Mouse (Mus musculus): Measurements from ENCODE around the gene Krt26. TPM values are rescaled to one million over a fixed set of nuclear protein-coding genes. Genes with fewer than 3 reads are reported as not detected.

The Krt26 gene
- polyA plus RNA-seq, 1 experiment from 2014 or later = 0.08 TPM

DNA sequence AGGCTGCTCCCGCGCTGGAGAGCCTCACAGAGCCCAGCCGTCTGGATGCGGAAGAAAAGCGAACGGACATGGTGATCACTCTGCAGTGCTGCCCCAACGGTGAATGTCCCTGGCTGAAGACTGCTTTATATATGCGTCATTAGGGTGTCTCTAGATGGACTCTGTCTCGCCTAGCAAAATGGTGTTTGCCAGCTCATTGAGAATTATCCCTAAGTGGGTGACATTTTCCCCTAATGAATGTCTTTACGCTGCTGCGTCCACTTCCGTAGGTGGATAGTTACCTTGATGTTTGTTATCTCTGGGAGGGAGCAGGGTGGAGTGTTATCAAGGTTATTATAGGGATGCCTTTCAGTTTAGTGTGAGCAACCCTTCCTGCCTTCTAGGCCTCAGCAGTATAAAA, 13.2 kb upstream of the Krt26 start, which contains the start of gene Krt27:
Krt27 (minus strand) TSS at position 101 of the 400 bp plus-strand sequence.
- H3K9ac ChIP-seq (replicated peaks; ENCODE audit: low read depth, low read length) = no peak within 1 kb of the TSS
- no peaks in the 10 kb centered on the region for H3K27me3 ChIP-seq (replicated peaks; ENCODE audit: control insufficient read depth, insufficient read depth, low read length)
- H3K4me1 ChIP-seq (replicated peaks; ENCODE audit: control insufficient read depth, insufficient read depth, low read length) = no peaks in the 10 kb centered on the region
- H3K9me3 ChIP-seq (ENCODE audit: control insufficient read depth, low read length) = no peaks in the 10 kb centered on the region
- H3K27ac ChIP-seq (ENCODE audit: low read length) = no peak within 1 kb of the TSS
- no peaks in the 10 kb centered on the region for H3K36me3 ChIP-seq (ENCODE audit: control insufficient read depth, insufficient read depth)
- 82% methylated on average over 12 of the region's 12 CpGs for WGBS
- no peak within 1 kb of the TSS for H3K4me2 ChIP-seq (ENCODE audit: low read length)
- no peak for ATAC-seq
- no peak within 1 kb of the TSS for H3K4me3 ChIP-seq (replicated peaks; ENCODE audit: low read length)

DNA sequence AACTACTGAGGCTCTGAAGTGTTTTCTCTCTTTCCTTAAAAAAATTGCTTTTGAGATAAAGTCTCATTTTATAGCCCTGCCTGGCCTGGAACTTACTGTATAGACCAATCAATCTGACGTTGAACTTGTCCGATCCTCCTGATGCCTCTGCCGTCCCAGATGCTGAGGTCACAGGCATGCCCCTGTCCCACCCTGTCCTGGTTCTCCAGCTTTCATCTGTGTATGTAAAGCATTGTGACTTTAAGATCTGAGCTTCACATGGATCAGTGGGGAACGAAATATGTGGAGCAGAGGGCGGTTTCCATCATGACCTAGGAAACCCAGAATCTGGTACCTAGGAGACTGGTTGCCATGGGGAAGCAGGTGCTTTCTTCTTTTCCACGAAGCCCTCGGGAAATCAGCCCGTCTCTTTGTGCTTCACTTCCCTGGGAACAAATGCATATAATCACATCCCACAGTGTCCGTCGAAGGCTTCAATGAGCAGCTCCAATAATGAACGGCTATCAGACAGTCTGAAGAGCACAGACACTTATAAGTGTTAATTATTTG, 1.6 kb upstream of the Krt26 start:
- no peak for ATAC-seq
- Histone ChIP-seq H3K27me3 (replicated peaks; ENCODE audit: control insufficient read depth, insufficient read depth, low read length) (no peaks in the 10 kb centered on the region), H3K4me2 (ENCODE audit: low read length) (no peak overlapping the region), H3K9ac (replicated peaks; ENCODE audit: low read depth, low read length) (no peak overlapping the region), H3K36me3 (ENCODE audit: control insufficient read depth, insufficient read depth) (no peaks in the 10 kb centered on the region), H3K27ac (ENCODE audit: low read length) (no peak overlapping the region), H3K4me1 (replicated peaks; ENCODE audit: control insufficient read depth, insufficient read depth, low read length) (no peaks in the 10 kb centered on the region), H3K9me3 (ENCODE audit: control insufficient read depth, low read length) (no peaks in the 10 kb centered on the region), H3K4me3 (replicated peaks; ENCODE audit: low read length) (no peak overlapping the region)
- 34% methylated on average over 11 of the region's 11 CpGs for WGBS

DNA sequence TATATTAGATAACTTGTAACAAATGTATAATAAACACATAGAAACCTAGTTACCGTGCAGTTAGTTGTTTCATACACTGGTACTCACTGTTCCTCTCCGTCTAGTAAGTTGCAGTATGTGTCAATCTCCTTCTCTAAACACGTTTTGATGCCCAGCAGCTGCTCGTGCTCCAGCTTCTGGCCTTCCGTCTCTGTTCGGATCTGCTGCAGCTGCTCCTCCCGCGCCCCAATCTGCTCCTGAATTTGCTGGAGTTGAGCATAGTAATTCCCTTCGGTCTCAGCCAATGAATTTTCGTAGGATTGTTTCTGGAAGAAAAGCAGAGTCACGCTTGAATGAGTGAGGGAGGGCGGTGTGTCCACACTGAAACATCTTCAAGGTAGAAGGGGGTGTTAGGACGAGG, 4.3 kb downstream of the Krt26 start:
- ATAC-seq = no peak
- 57% methylated on average over 13 of the region's 13 CpGs for WGBS
- Histone ChIP-seq H3K4me2 (ENCODE audit: low read length) (no peak overlapping the region), H3K36me3 (ENCODE audit: control insufficient read depth, insufficient read depth) (no peaks in the 10 kb centered on the region), H3K4me1 (replicated peaks; ENCODE audit: control insufficient read depth, insufficient read depth, low read length) (0 out of 2 replicates have a peak, but pooled peaks cover 3% of the 10 kb centered on the region), H3K9ac (replicated peaks; ENCODE audit: low read depth, low read length) (no peak overlapping the region), H3K27ac (ENCODE audit: low read length) (no peak overlapping the region), H3K27me3 (replicated peaks; ENCODE audit: control insufficient read depth, insufficient read depth, low read length) (no peaks in the 10 kb centered on the region), H3K4me3 (replicated peaks; ENCODE audit: low read length) (no peak overlapping the region), H3K9me3 (ENCODE audit: control insufficient read depth, low read length) (no peaks in the 10 kb centered on the region)

DNA sequence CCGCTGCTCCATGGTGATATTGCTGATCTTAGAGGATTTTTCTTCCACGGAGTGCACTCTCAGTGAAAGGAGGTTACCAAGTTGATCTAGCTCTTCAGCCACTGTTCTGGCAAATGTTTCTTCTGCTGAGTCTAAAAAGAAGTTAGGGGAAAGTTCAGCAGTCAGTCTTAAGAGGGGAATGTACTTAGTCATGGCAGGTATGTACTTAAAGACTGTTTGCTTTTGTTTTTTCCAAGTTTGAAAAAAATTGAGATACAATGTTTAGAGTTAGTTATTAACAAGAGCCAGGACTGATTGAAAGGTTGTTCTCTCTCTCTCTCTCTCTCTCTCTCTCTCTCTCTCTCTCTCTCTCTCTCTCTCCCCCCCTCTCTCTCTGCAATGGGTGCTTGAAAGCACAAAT, 8.1 kb downstream of the Krt26 start:
- ATAC-seq = no peak
- H3K36me3 ChIP-seq (ENCODE audit: control insufficient read depth, insufficient read depth) = no peaks in the 10 kb centered on the region
- no peak overlapping the region for H3K27ac ChIP-seq (ENCODE audit: low read length)
- 0 out of 2 replicates have a peak, but pooled peaks cover 3% of the 10 kb centered on the region for H3K4me1 ChIP-seq (replicated peaks; ENCODE audit: control insufficient read depth, insufficient read depth, low read length)
- WGBS = 71% methylated on average over 2 of the region's 2 CpGs
- H3K4me3 ChIP-seq (replicated peaks; ENCODE audit: low read length) = no peak overlapping the region
- H3K4me2 ChIP-seq (ENCODE audit: low read length) = no peak overlapping the region
- H3K9ac ChIP-seq (replicated peaks; ENCODE audit: low read depth, low read length) = no peak overlapping the region
- H3K9me3 ChIP-seq (ENCODE audit: control insufficient read depth, low read length) = no peaks in the 10 kb centered on the region
- no peaks in the 10 kb centered on the region for H3K27me3 ChIP-seq (replicated peaks; ENCODE audit: control insufficient read depth, insufficient read depth, low read length)

DNA sequence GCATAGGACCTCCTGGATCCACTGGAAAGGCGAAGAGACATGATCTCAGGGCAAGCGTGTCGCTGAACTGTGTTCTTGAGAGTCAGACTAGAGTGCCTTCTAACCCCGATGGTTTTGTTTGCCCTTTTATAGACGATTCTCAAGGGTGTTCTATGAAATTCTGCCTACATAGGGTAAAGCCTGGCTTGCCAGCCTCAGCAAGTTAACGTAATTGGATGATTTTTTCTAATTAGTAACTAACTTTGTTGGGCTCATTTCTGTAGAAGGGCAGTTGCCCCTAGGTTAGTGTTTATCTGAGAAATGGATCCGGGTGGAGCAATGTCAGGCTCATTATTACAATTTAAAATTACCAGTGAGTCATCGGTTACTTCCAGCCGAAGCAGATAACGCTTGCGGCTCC, 14.9 kb downstream of the Krt26 start, which contains the start of gene Krt25:
Krt25 (minus strand) TSS at position 101 of the 400 bp plus-strand sequence.
- H3K36me3 ChIP-seq (ENCODE audit: control insufficient read depth, insufficient read depth) = no peaks in the 10 kb centered on the region
- 92% methylated on average over 11 of the region's 11 CpGs for WGBS
- no peaks in the 10 kb centered on the region for H3K4me1 ChIP-seq (replicated peaks; ENCODE audit: control insufficient read depth, insufficient read depth, low read length)
- H3K4me2 ChIP-seq (ENCODE audit: low read length) = no peak within 1 kb of the TSS
- no peak within 1 kb of the TSS for H3K4me3 ChIP-seq (replicated peaks; ENCODE audit: low read length)
- H3K9me3 ChIP-seq (ENCODE audit: control insufficient read depth, low read length) = no peaks in the 10 kb centered on the region
- H3K9ac ChIP-seq (replicated peaks; ENCODE audit: low read depth, low read length) = no peak within 1 kb of the TSS
- H3K27ac ChIP-seq (ENCODE audit: low read length) = no peak within 1 kb of the TSS
- no peaks in the 10 kb centered on the region for H3K27me3 ChIP-seq (replicated peaks; ENCODE audit: control insufficient read depth, insufficient read depth, low read length)
- no peak for ATAC-seq

DNA sequence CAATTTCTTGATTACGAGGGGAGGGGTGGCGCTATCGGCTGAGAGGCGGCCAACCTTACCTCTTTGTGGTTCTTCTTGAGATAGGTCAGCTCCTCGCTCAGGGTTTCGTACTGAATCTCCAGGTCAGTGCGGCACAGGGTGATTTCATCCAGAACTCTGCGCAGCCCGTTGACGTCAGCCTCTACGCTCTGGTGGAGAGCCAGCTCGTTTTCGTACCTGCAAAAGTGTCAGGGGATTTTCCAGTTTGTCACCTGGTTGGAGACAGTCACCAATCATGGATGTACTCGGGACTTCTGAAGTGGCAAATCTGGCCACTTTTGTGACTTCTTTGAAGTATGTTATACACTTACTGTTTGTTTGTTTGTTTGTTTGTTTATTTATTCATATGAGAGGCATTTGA, 16.7 kb downstream of the Krt26 start:
- Histone ChIP-seq H3K4me3 (replicated peaks; ENCODE audit: low read length) (no peak overlapping the region), H3K4me1 (replicated peaks; ENCODE audit: control insufficient read depth, insufficient read depth, low read length) (no peaks in the 10 kb centered on the region), H3K27me3 (replicated peaks; ENCODE audit: control insufficient read depth, insufficient read depth, low read length) (no peaks in the 10 kb centered on the region), H3K27ac (ENCODE audit: low read length) (no peak overlapping the region), H3K9ac (replicated peaks; ENCODE audit: low read depth, low read length) (no peak overlapping the region), H3K36me3 (ENCODE audit: control insufficient read depth, insufficient read depth) (no peaks in the 10 kb centered on the region), H3K4me2 (ENCODE audit: low read length) (no peak overlapping the region), H3K9me3 (ENCODE audit: control insufficient read depth, low read length) (no peaks in the 10 kb centered on the region)
- WGBS = 90% methylated on average over 14 of the region's 14 CpGs
- ATAC-seq = no peak

DNA sequence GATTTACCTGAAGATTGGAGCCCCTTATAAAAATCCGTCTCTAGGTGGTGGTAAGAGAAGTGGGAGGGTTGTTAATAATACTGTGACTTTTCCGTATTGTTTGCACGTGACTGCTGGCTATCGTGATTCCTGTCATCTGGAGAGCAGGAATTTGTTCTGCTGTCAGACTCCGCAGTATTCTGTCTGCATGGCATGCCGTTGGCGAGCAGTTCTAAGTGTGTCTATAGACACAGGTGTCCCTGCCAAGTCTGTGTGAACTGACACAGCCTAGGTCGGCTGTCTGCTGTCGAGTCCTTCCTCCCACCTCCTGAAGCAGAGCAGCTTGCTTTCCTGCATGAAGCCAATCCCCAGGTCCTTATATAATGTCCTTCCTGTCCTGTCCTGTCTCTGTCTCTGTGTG, 18.6 kb downstream of the Krt26 start:
- Histone ChIP-seq H3K4me1 (replicated peaks; ENCODE audit: control insufficient read depth, insufficient read depth, low read length) (no peaks in the 10 kb centered on the region), H3K9me3 (ENCODE audit: control insufficient read depth, low read length) (no peaks in the 10 kb centered on the region), H3K4me3 (replicated peaks; ENCODE audit: low read length) (no peak overlapping the region), H3K27me3 (replicated peaks; ENCODE audit: control insufficient read depth, insufficient read depth, low read length) (no peaks in the 10 kb centered on the region), H3K9ac (replicated peaks; ENCODE audit: low read depth, low read length) (no peak overlapping the region), H3K4me2 (ENCODE audit: low read length) (no peak overlapping the region), H3K27ac (ENCODE audit: low read length) (no peak overlapping the region), H3K36me3 (ENCODE audit: control insufficient read depth, insufficient read depth) (no peaks in the 10 kb centered on the region)
- WGBS = 68% methylated on average over 9 of the region's 9 CpGs
- ATAC-seq = no peak

DNA sequence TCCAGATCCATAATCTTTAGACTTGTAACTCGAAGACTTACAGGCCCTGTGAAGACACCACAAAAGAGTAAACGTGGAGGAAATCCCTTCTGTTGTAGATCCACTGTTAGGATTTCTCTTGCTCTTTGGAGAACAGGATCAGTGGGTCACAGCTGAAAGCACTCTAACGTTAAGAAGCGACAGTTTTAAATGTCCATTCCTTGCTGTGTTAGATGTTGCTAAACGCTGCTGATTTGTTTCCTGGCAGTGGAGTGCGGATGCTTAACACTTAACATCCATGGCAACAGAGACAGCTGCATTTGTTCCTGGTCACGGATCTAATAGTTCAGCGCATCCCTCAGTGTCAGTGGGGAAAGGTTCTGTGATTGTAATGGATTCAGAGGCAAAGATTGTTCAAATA, 21.2 kb downstream of the Krt26 start:
- Histone ChIP-seq H3K4me3 (replicated peaks; ENCODE audit: low read length) (no peak overlapping the region), H3K36me3 (ENCODE audit: control insufficient read depth, insufficient read depth) (no peaks in the 10 kb centered on the region), H3K27me3 (replicated peaks; ENCODE audit: control insufficient read depth, insufficient read depth, low read length) (no peaks in the 10 kb centered on the region), H3K27ac (ENCODE audit: low read length) (no peak overlapping the region), H3K4me2 (ENCODE audit: low read length) (no peak overlapping the region), H3K9ac (replicated peaks; ENCODE audit: low read depth, low read length) (no peak overlapping the region), H3K4me1 (replicated peaks; ENCODE audit: control insufficient read depth, insufficient read depth, low read length) (no peaks in the 10 kb centered on the region), H3K9me3 (ENCODE audit: control insufficient read depth, low read length) (no peaks in the 10 kb centered on the region)
- WGBS = 72% methylated on average over 8 of the region's 8 CpGs
- no peak for ATAC-seq

DNA sequence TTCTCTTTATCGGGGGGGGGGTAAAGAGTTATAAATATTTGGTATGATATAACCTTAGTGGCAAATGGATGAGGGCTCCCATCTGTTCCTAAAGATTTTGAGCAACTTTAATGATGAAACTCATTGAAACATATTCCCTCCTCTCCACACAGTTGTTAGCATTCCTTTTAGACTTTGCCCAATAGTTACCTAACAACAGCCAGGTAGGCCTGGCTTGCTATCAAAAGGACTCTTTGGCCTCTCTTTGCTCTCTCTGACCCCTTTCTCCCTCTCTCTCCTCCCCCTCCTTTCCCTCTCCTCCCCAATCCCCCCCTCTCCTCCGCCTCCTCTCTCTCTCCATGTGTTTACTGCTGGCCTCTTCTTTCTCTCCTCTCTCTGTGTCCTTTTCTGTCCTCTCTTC, 23.2 kb downstream of the Krt26 start:
- no peak for ATAC-seq
- H3K4me3 ChIP-seq (replicated peaks; ENCODE audit: low read length) = no peak overlapping the region
- H3K4me1 ChIP-seq (replicated peaks; ENCODE audit: control insufficient read depth, insufficient read depth, low read length) = no peaks in the 10 kb centered on the region
- no peak overlapping the region for H3K4me2 ChIP-seq (ENCODE audit: low read length)
- H3K27me3 ChIP-seq (replicated peaks; ENCODE audit: control insufficient read depth, insufficient read depth, low read length) = no peaks in the 10 kb centered on the region
- no peak overlapping the region for H3K27ac ChIP-seq (ENCODE audit: low read length)
- H3K9me3 ChIP-seq (ENCODE audit: control insufficient read depth, low read length) = no peaks in the 10 kb centered on the region
- H3K36me3 ChIP-seq (ENCODE audit: control insufficient read depth, insufficient read depth) = no peaks in the 10 kb centered on the region
- no peak overlapping the region for H3K9ac ChIP-seq (replicated peaks; ENCODE audit: low read depth, low read length)
- WGBS = 91% methylated on average over 2 of the region's 2 CpGs

DNA sequence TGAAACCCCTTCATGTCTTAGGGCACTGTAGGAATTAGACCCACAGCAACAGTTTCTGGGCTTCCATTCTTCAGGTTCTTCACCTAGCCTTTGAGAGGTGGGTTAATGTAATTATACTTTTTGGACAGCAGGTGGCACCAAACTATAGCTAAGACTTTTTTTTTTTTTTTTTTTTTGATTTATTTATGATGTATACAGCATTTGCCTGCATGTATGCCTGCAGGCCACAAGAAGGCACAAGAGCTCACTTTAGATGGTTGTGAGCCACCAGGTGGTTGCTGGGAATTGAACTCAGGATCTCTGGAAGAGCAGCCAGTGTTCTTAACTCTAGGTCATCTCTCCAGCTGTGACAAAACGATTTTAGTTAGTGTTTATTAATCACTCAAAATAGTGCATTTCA, 26.9 kb downstream of the Krt26 start:
- Histone ChIP-seq H3K27ac (ENCODE audit: low read length) (no peak overlapping the region), H3K9ac (replicated peaks; ENCODE audit: low read depth, low read length) (no peak overlapping the region), H3K4me1 (replicated peaks; ENCODE audit: control insufficient read depth, insufficient read depth, low read length) (no peaks in the 10 kb centered on the region), H3K36me3 (ENCODE audit: control insufficient read depth, insufficient read depth) (no peaks in the 10 kb centered on the region), H3K27me3 (replicated peaks; ENCODE audit: control insufficient read depth, insufficient read depth, low read length) (no peaks in the 10 kb centered on the region), H3K9me3 (ENCODE audit: control insufficient read depth, low read length) (no peaks in the 10 kb centered on the region), H3K4me2 (ENCODE audit: low read length) (no peak overlapping the region), H3K4me3 (replicated peaks; ENCODE audit: low read length) (no peak overlapping the region)
- no peak for ATAC-seq
- WGBS = 90% methylated on average over 1 of the region's 1 CpGs
